15 mouse cellular contexts compared by ENCODE assay signal in genomic region chr4:73489199-73489598, GRCm38 (mm10).
DNase-seq lines count a peak whose midpoint lies in the region; ATAC-seq and TF ChIP-seq lines count a peak whose summit lies in the region.
"Had no signal": no experiment of that assay in that cellular context is flagged by ENCODE, and none has a peak within 500 bp of the region (broad histone marks: within the 10 kb centered on the region; RNA-seq: fewer than 3 reads in every experiment).

No protein-coding gene starts in this region.

- peaks cover 8% of the 10 kb centered on the region; the same call in 1 of the 2 replicates for H3K4me1 ChIP-seq in kidney, embryonic 16.5 days (ENCODE audit: insufficient read depth, low read length)
- H3K4me1 ChIP-seq in forebrain, postnatal 0 days (ENCODE audit: insufficient read depth), result no peaks in the 10 kb centered on the region
- H3K4me1 ChIP-seq: stomach, embryonic 15.5 days had no signal

- H3K27ac ChIP-seq in kidney, embryonic 16.5 days (ENCODE audit: low read length), result no peak overlapping the region
- no peak overlapping the region for H3K27ac ChIP-seq in forebrain, postnatal 0 days (ENCODE audit: low read depth, low read length)
- H3K27ac ChIP-seq: stomach, embryonic 15.5 days had no signal

- no peak for DNase-seq in kidney, postnatal 10 days
- peak; percentile 34 for DNase-seq in embryo, embryonic 11 days
- DNase-seq in forebrain, postnatal 0 days, result no peak
- DNase-seq in mesoderm, embryonic 11.5 days (ENCODE audit: low read depth, low spot score), result peak; percentile 66
- no peak for DNase-seq in heart, postnatal 25 days (ENCODE audit: low spot score)
- DNase-seq in lung, postnatal 10 days, result no peak
- DNase-seq: cerebellum, postnatal 36 days; heart, postnatal 4 days; kidney, adult 8-10 months; lung, postnatal 4 days; thymus, postnatal 25 days had no signal

- H3K27me3 ChIP-seq in kidney, embryonic 16.5 days (ENCODE audit: insufficient read depth, low read length), result no peaks in the 10 kb centered on the region
- H3K27me3 ChIP-seq in forebrain, postnatal 0 days (ENCODE audit: insufficient read depth, low read length), result no peaks in the 10 kb centered on the region
- H3K27me3 ChIP-seq: stomach, embryonic 15.5 days had no signal

- intact Hi-C loops in heart, postnatal 25 days (cut with DNase I), result no loop called here

- H3K9me3 ChIP-seq in kidney, embryonic 16.5 days (ENCODE audit: low read length), result no peaks in the 10 kb centered on the region
- no peaks in the 10 kb centered on the region for H3K9me3 ChIP-seq in forebrain, postnatal 0 days (ENCODE audit: low read length)
- H3K9me3 ChIP-seq: stomach, embryonic 15.5 days had no signal

- no peak overlapping the region for H3K4me2 ChIP-seq in kidney, embryonic 16.5 days (replicated peaks; ENCODE audit: low read depth, low read length)
- H3K4me2 ChIP-seq in forebrain, postnatal 0 days (ENCODE audit: low read depth), result no peak overlapping the region
- H3K4me2 ChIP-seq: stomach, embryonic 15.5 days had no signal

- no peak for TF ChIP-seq CTCF in forebrain, postnatal 0 days (IDR thresholded peaks at IDR 0.05; ENCODE audit: low read depth)

- peak; percentile 94 for ATAC-seq in kidney, embryonic 16.5 days (ENCODE audit: low FRiP score, low TSS enrichment)
- peak; percentile 16; the same call in 1 of the 2 replicates for ATAC-seq in forebrain, postnatal 0 days
- ATAC-seq: CD4-positive, CD25-positive, alpha-beta regulatory T cell, adult 4 months had no signal

- no peak overlapping the region for H3K9ac ChIP-seq in kidney, embryonic 16.5 days (replicated peaks; ENCODE audit: low read length)
- H3K9ac ChIP-seq in forebrain, postnatal 0 days, result no peak overlapping the region
- H3K9ac ChIP-seq: stomach, embryonic 15.5 days had no signal

- H3K4me3 ChIP-seq in kidney, embryonic 16.5 days (ENCODE audit: low read length), result no peak overlapping the region
- no peak overlapping the region for H3K4me3 ChIP-seq in forebrain, postnatal 0 days (ENCODE audit: low read depth, low read length)
- H3K4me3 ChIP-seq: erythroblast, embryonic 14.5 days; stomach, embryonic 15.5 days had no signal

- WGBS in kidney, embryonic 16.5 days, result 19% methylated on average over 2 of the region's 2 CpGs
- 74% methylated on average over 2 of the region's 2 CpGs for WGBS in forebrain, postnatal 0 days

- H3K36me3 ChIP-seq in kidney, embryonic 16.5 days (ENCODE audit: insufficient read depth, low read length), result no peaks in the 10 kb centered on the region
- H3K36me3 ChIP-seq in forebrain, postnatal 0 days (ENCODE audit: insufficient read depth), result no peaks in the 10 kb centered on the region
- H3K36me3 ChIP-seq: stomach, embryonic 15.5 days had no signal

Comparison
In these comparisons a context has a peak if more than half of its experiments do, and no peak if none do; other contexts are left out.
1. DNase-seq: peak in embryo, embryonic 11 days (single experiment) and mesoderm, embryonic 11.5 days (single experiment); none in kidney, postnatal 10 days (single experiment), forebrain, postnatal 0 days (single experiment), heart, postnatal 25 days (single experiment) and lung, postnatal 10 days (single experiment).